Mouse (Mus musculus) embryonic facial prominence, embryonic 14.5 days (tissue): Measurements from ENCODE around the gene Fam118b. TPM values are rescaled to one million over a fixed set of nuclear protein-coding genes. Genes with fewer than 3 reads are reported as not detected.

Experiments
- ATAC-seq: fragments of 200-750 bp; cut with Nextera tagmentation; 2 replicates; pipeline ENCODE4 v1.8.0; 2017; ENCODE audit warnings: low read depth, moderate number of reproducible peaks, moderate TSS enrichment
- DNase-seq: peaks from one replicate; pipeline ENCODE4 v3.0.0-alpha.2; 2015; ENCODE audit warnings: low spot score
- H3K27ac ChIP-seq: fragments of 300-500 bp; sonication (generic); replicated peaks from 2 replicates; pipeline ENCODE4 v1.5.1; 2014; ENCODE audit warnings: low read depth, mild to moderate bottlenecking, low read length, moderate library complexity
- H3K27me3 ChIP-seq: fragments of 300-500 bp; sonication (generic); replicated peaks from 2 replicates; pipeline ENCODE4 v1.6.1; 2014; ENCODE audit warnings: low read length; ENCODE audit not compliant: control insufficient read depth, insufficient read depth
- H3K36me3 ChIP-seq: fragments of 300-500 bp; sonication (generic); 2 replicates; pipeline ENCODE4 v1.6.1; 2014; ENCODE audit warnings: low read length, mixed read lengths; ENCODE audit not compliant: control insufficient read depth, insufficient read depth
- H3K4me1 ChIP-seq: fragments of 300-500 bp; sonication (generic); 2 replicates; pipeline ENCODE4 v1.6.1; 2014; ENCODE audit warnings: antibody characterized with exemption, low read length; ENCODE audit not compliant: control insufficient read depth, insufficient read depth
- H3K4me2 ChIP-seq: fragments of 300-500 bp; sonication (generic); 2 replicates; pipeline ENCODE4 v1.6.1; 2014; ENCODE audit warnings: low read depth, mild to moderate bottlenecking, low read length, moderate library complexity, mixed read lengths
- H3K4me3 ChIP-seq: fragments of 300-500 bp; sonication (generic); 2 replicates; pipeline ENCODE4 v1.5.1; 2014; ENCODE audit warnings: low read depth, mild to moderate bottlenecking, low read length
- H3K9ac ChIP-seq: fragments of 300-500 bp; sonication (generic); 2 replicates; pipeline ENCODE4 v1.6.1; 2014; ENCODE audit warnings: low read depth, mild to moderate bottlenecking, low read length, moderate library complexity, mixed read lengths
- H3K9me3 ChIP-seq: fragments of 300-500 bp; sonication (generic); 2 replicates; pipeline ENCODE4 v1.6.1; 2016; ENCODE audit warnings: low read length; ENCODE audit not compliant: control insufficient read depth
- WGBS: fragments of 180-500 bp; shearing (Covaris S2); extraction: QIAGEN DNeasy Blood & Tissue Kit; methylation state at CpG from one replicate; pipeline ENCODE4 v1.1.7; 2014; 5-methylcytosine and 5-hydroxymethylcytosine counted together
- polyA plus RNA-seq: library from polyadenylated mRNA; unstranded; fragments of >200 nt; fragmentation: Nextera tagmentation; extraction: Ambion mirVana; gene quantifications from 2 replicates; pipeline ENCODE4 v1.2.1, GENCODE M21; 2014

The Fam118b gene
- polyA plus RNA-seq, result 37.3 and 39.7 TPM in 2 replicates

DNA sequence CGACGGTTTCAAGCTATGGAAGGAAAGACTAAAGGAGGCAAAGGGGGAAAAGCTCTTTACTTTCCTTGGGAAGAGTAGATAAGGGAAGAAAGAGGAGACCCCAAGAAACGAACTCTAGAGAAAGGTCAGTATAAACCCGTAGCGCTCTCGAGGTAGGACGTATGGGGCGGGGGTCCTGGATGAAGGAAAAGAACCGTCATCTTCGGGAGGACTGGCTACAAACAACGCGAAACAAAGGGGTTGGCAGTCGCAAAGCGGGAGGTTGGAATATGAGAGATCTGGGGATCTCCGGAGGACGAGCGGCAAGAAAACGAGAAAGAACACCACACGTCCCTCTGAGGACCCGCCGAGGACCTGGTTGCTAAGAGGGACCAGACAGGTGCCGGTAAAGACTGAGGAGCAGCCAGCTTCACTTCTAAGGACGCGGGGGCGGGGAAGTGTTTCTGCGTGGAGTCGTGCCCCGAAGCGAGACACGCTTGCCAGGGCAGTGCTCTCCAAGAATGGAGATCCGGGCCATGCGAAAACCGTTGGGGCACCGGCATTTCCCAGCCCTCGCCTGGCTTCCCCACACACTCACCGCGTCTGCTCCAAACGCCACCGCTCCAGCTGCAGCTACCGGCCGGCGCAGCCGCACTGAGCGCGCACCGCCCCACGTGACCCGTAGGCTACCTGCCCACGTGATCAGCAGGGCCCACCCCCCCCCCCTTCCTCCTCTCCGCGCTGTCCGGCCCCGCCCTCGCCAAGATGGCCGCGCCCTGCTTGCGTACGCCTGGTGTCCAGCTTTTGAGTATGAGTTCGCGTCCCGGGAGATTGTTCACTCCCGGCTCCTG lies at the start of gene Fam118b, which contains the start of gene Rpusd4:
Fam118b (minus strand) TSS at position 660 of the 830 bp plus-strand sequence.
Rpusd4 (plus strand) TSS at position 720 of the 830 bp plus-strand sequence.
- ATAC-seq (peak; percentile 96), DNase-seq (peak; percentile 96)
- Histone ChIP-seq H3K9me3 (no peaks in the 10 kb centered on the region), H3K36me3 (peaks cover 22% of the 10 kb centered on the region), H3K27ac (peak within 1 kb of the TSS; percentile 64; the same call in 1 of the 2 replicates), H3K4me1 (peaks cover 7% of the 10 kb centered on the region), H3K4me2 (peak within 1 kb of the TSS; percentile 82), H3K27me3 (no peaks in the 10 kb centered on the region), H3K4me3 (peak within 1 kb of the TSS; percentile 75), H3K9ac (peak within 1 kb of the TSS; percentile 75)
- WGBS, result under 1% methylated on average over 57 of the region's 62 CpGs

DNA sequence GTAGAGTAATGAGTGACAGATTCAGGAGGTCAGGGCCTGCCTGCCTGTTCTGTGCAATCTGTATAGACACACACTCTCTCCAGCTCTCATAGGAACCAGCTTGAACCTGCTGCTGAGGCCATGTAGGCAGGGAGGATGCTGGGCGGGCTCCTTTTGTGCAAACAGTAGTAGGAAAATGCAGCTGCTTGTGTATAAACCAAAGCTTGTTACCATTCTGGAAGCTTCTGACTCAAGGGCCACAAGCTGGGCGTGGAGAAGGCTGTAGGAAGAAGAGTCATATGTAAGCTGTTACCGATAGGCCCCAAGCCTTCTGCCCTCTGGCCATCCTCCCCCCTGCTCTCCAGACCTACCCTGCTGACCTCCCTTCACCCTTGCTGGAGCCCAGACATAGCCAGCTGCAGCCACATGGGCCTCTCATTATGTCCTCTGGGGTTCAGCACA lies 49.2 kb upstream of the Fam118b start:
- H3K27ac ChIP-seq, result no peak overlapping the region
- no peaks in the 10 kb centered on the region for H3K27me3 ChIP-seq
- WGBS, result 46% methylated on average over 3 of the region's 3 CpGs
- no peak for DNase-seq
- no peak overlapping the region for H3K4me3 ChIP-seq
- peaks cover 40% of the 10 kb centered on the region for H3K4me1 ChIP-seq
- no peaks in the 10 kb centered on the region for H3K9me3 ChIP-seq
- no peaks in the 10 kb centered on the region for H3K36me3 ChIP-seq
- no peak overlapping the region for H3K9ac ChIP-seq
- 0 out of 2 replicates have a peak, but pooled peaks have one; percentile 13 for ATAC-seq
- H3K4me2 ChIP-seq, result no peak overlapping the region

DNA sequence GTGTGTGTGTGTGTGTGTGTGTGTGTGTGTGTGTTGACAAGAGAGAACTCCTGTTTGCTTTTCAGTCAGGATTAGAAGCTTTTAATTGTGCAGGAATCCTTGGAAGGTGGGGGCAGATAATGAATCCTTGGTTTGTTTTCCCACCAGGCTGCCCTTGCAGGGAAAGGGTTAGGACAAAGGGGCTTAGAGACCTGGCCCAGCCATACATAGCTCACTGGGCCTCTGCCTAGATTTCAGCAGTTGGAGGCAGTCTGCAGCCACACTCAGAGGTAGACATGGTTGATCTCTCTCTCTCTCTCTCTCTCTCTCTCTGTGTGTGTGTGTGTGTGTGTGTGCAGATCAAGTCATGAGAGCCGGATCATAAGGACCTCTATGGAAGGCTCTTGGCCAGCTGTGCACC lies 46.6 kb upstream of the Fam118b start:
- ATAC-seq (no peak), DNase-seq (no peak)
- H3K9ac ChIP-seq, result no peak overlapping the region
- WGBS, result 29% methylated on average over 1 of the region's 1 CpGs
- 0 out of 2 replicates have a peak overlapping the region, but pooled peaks have one; percentile 29 for H3K27ac ChIP-seq
- no peaks in the 10 kb centered on the region for H3K36me3 ChIP-seq
- no peaks in the 10 kb centered on the region for H3K27me3 ChIP-seq
- no peak overlapping the region for H3K4me3 ChIP-seq
- H3K9me3 ChIP-seq, result no peaks in the 10 kb centered on the region
- H3K4me2 ChIP-seq, result no peak overlapping the region
- peaks cover 40% of the 10 kb centered on the region for H3K4me1 ChIP-seq

DNA sequence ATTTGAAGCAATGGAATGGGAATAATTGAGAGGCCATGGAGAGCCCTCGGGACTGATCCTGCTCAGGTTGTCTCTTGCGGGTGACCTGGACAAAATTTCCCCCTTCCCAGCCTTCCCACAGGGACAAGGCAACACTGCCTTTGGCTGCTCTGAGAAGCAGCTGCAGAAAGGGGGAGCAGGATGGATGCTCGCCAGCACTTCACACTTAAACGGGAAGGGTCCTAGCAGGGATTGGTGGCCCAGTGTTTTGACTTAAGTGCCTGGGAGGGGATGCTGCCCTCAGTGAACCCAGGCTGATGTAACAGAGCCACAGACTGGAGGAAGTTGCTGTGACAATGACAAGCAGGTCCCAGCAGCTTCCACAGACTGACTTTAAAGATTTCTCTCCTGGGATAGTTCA lies 46.0 kb upstream of the Fam118b start:
- Histone ChIP-seq H3K36me3 (no peaks in the 10 kb centered on the region), H3K9ac (no peak overlapping the region), H3K4me3 (no peak overlapping the region), H3K27me3 (no peaks in the 10 kb centered on the region), H3K4me2 (no peak overlapping the region), H3K9me3 (no peaks in the 10 kb centered on the region), H3K4me1 (peaks cover 35% of the 10 kb centered on the region), H3K27ac (0 out of 2 replicates have a peak overlapping the region, but pooled peaks have one; percentile 29)
- no peak for ATAC-seq
- peak; percentile 57 for DNase-seq
- 16% methylated on average over 4 of the region's 4 CpGs for WGBS

DNA sequence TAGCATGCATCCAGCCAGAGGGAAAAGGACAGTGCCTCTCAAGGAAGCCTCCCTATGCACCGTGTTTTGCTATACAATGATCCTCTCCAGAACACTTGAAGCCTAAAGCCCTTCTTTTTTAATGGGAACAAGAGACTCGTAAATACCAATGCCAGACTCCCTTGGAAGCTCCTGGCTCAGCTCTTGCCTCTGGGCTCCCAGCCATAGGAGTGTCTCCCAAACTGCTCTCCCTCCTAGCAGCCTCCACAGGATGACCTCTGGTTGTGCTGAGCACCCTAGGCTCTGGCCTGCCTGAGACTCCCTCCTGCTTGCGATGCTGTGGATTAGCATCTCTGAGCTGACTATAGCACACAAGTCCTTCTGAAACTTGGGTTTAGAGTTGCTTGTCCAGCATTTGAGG lies 44.9 kb upstream of the Fam118b start:
- no peak overlapping the region for H3K4me3 ChIP-seq
- ATAC-seq (peak; percentile 14; the same call in 1 of the 2 replicates), DNase-seq (peak; percentile 62)
- no peak overlapping the region for H3K4me2 ChIP-seq
- 53% methylated on average over 3 of the region's 3 CpGs for WGBS
- no peak overlapping the region for H3K9ac ChIP-seq
- peak overlapping the region; percentile 24; the same call in 1 of the 2 replicates for H3K27ac ChIP-seq
- H3K4me1 ChIP-seq, result peaks cover 27% of the 10 kb centered on the region
- no peaks in the 10 kb centered on the region for H3K36me3 ChIP-seq
- no peaks in the 10 kb centered on the region for H3K27me3 ChIP-seq
- H3K9me3 ChIP-seq, result no peaks in the 10 kb centered on the region

DNA sequence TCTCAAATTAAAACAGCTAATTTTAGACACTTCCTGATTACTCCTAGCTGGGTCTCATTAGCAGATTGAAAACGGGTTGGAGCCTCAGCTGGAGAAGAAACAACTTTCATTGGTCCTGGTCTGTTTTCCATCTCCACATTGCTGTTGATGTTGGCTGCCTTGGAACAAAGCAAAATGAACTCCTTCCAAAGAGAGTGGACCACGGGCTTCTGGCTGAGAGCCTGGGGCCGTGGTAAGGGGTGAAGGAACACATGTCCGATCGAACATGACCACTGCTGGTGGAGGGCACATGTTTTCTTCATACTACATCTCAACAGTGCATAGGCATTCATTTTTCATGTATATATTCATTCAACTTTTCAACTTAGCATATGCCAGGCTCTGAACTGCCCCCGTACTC lies 42.8 kb upstream of the Fam118b start:
- Histone ChIP-seq H3K9me3 (no peaks in the 10 kb centered on the region), H3K4me2 (no peak overlapping the region), H3K4me3 (no peak overlapping the region), H3K4me1 (peaks cover 15% of the 10 kb centered on the region; the same call in 1 of the 2 replicates), H3K27ac (no peak overlapping the region), H3K27me3 (no peaks in the 10 kb centered on the region), H3K36me3 (no peaks in the 10 kb centered on the region), H3K9ac (no peak overlapping the region)
- no peak for DNase-seq
- no peak for ATAC-seq
- WGBS, result 63% methylated on average over 6 of the region's 6 CpGs

DNA sequence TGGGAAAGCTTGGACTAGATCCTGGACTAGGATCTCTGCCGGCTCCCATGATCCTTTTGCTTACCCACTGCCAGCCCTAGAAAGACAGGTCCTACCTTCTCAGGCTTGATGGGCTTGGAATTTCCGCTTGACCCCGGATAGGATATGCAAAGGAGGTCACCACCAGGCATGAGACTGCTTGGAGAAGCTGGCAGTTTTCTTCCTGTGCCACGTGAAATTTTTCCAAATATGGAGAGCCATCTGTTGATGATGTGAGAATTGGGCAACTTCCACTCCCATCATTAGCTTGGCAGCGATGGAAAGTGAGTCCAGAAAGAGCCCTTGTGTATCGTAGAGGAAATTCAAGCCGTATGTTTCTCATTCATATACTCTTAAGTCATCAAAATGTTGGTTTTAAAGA lies 39.9 kb upstream of the Fam118b start:
- DNase-seq, result peak; percentile 79
- Histone ChIP-seq H3K9ac (no peak overlapping the region), H3K27ac (no peak overlapping the region), H3K4me2 (no peak overlapping the region), H3K27me3 (no peaks in the 10 kb centered on the region), H3K36me3 (no peaks in the 10 kb centered on the region), H3K4me3 (no peak overlapping the region), H3K4me1 (peaks cover 4% of the 10 kb centered on the region; the same call in 1 of the 2 replicates), H3K9me3 (no peaks in the 10 kb centered on the region)
- 39% methylated on average over 7 of the region's 7 CpGs for WGBS
- no peak for ATAC-seq

DNA sequence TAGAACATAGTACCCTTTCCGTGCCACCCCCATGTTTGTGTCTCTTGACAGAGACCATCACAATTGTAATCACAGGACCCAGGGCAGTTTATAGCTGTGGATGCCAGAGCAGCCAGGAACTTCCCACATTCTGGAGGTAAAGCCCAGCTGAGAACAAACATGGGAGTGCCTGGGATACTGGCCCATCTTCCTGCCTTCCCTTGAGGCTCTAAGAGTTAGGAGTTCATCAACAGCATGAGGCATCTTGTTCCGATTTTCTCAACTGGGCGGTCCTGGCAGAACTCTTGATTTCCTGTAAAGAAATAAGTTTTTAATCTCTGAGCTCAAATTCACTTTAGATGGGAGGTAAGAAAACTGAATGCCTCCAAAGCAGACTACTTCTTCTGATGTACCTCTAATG lies 34.6 kb upstream of the Fam118b start:
- ATAC-seq (no peak), DNase-seq (no peak)
- H3K9me3 ChIP-seq, result no peaks in the 10 kb centered on the region
- no peaks in the 10 kb centered on the region for H3K36me3 ChIP-seq
- 67% methylated on average over 3 of the region's 3 CpGs for WGBS
- no peak overlapping the region for H3K4me2 ChIP-seq
- no peak overlapping the region for H3K4me3 ChIP-seq
- no peaks in the 10 kb centered on the region for H3K4me1 ChIP-seq
- no peak overlapping the region for H3K9ac ChIP-seq
- no peaks in the 10 kb centered on the region for H3K27me3 ChIP-seq
- H3K27ac ChIP-seq, result no peak overlapping the region
